Mouse (Mus musculus) intestine, embryonic 14.5 days (tissue): ENCODE data around the gene Olfr63. TPM values are rescaled to one million over a fixed set of nuclear protein-coding genes. Genes with fewer than 3 reads are reported as not detected.

ENCODE experiments used
- polyA plus RNA-seq: library from polyadenylated mRNA; unstranded; fragments of >200 nt; fragmentation: Nextera tagmentation; extraction: Ambion mirVana; gene quantifications from 2 replicates; pipeline ENCODE4 v1.2.1, GENCODE M21; 2014

The Olfr63 gene
- polyA plus RNA-seq, 1 experiment from 2014 or later: 0.04 TPM

Other genes with a start within 250 kb of the Olfr63 start
- 12.6 and 16.1 TPM in 2 replicates for gene Zfp763, start 231.3 kb upstream of the Olfr63 start, polyA plus RNA-seq
- gene 4921501E09Rik, start 196.6 kb upstream of the Olfr63 start, polyA plus RNA-seq: not detected in 2 replicates
- 6.6 and 7.1 TPM in 2 replicates for gene Zfp563, start 175.4 kb upstream of the Olfr63 start, polyA plus RNA-seq
- gene Morc2b, start 125.0 kb upstream of the Olfr63 start, polyA plus RNA-seq: not detected in 2 replicates
- gene Olfr55, start 96.2 kb upstream of the Olfr63 start, polyA plus RNA-seq: not detected in 2 replicates
- not detected in 2 replicates for gene Olfr239, start 73.4 kb upstream of the Olfr63 start, polyA plus RNA-seq
- not detected in 2 replicates for gene Olfr1564, start 43.0 kb upstream of the Olfr63 start, polyA plus RNA-seq
- gene Zfp955a, start 9.5 kb upstream of the Olfr63 start, polyA plus RNA-seq: 16.8 and 18.0 TPM in 2 replicates
- 8.2 and 9.6 TPM in 2 replicates for gene Zfp955b, start 24.9 kb downstream of the Olfr63 start, polyA plus RNA-seq
- 10.8 and 14.6 TPM in 2 replicates for gene Zfp81, start 94.2 kb downstream of the Olfr63 start, polyA plus RNA-seq
- gene Zfp101, start 130.0 kb downstream of the Olfr63 start, polyA plus RNA-seq: 15.0 and 16.7 TPM in 2 replicates
- not detected in 2 replicates for gene Actl9, start 168.2 kb downstream of the Olfr63 start, polyA plus RNA-seq